Mouse (Mus musculus) kidney, embryonic 16.5 days (tissue): ENCODE results near the gene Ttc8. TPM values are rescaled to one million over a fixed set of nuclear protein-coding genes. Genes with fewer than 3 reads are reported as not detected.

Source experiments
- ATAC-seq: fragments of 200-750 bp; cut with Nextera tagmentation; 2 replicates; pipeline ENCODE4 v1.8.0; 2017; ENCODE audit warnings: moderate TSS enrichment; ENCODE audit not compliant: low FRiP score, low TSS enrichment
- H3K27ac ChIP-seq: fragments of 300-500 bp; sonication (generic); 2 replicates; pipeline ENCODE4 v1.5.1; 2014; ENCODE audit warnings: low read length
- H3K27me3 ChIP-seq: fragments of 300-500 bp; sonication (generic); 2 replicates; pipeline ENCODE4 v1.6.1; 2014; ENCODE audit warnings: low read length, control low read depth, mixed read lengths; ENCODE audit not compliant: insufficient read depth
- H3K36me3 ChIP-seq: fragments of 300-500 bp; sonication (generic); 2 replicates; pipeline ENCODE4 v1.6.1; 2014; ENCODE audit warnings: low read length, control low read depth, mixed read lengths; ENCODE audit not compliant: insufficient read depth
- H3K4me1 ChIP-seq: fragments of 300-500 bp; sonication (generic); 2 replicates; pipeline ENCODE4 v1.6.1; 2014; ENCODE audit warnings: low read length, control low read depth, mixed read lengths; ENCODE audit not compliant: insufficient read depth
- H3K4me2 ChIP-seq: fragments of 300-500 bp; sonication (generic); replicated peaks from 2 replicates; pipeline ENCODE4 v1.6.1; 2014; ENCODE audit warnings: low read depth, low read length
- H3K4me3 ChIP-seq: fragments of 300-500 bp; sonication (generic); 2 replicates; pipeline ENCODE4 v1.5.1; 2014; ENCODE audit warnings: mild to moderate bottlenecking, low read length
- H3K9ac ChIP-seq: fragments of 300-500 bp; sonication (generic); replicated peaks from 2 replicates; pipeline ENCODE4 v1.6.1; 2014; ENCODE audit warnings: low read length
- H3K9me3 ChIP-seq: fragments of 300-500 bp; sonication (generic); 2 replicates; pipeline ENCODE4 v1.6.1; 2016; ENCODE audit warnings: low read length, control low read depth
- WGBS: fragments of 180-500 bp; shearing (Covaris S2); extraction: QIAGEN DNeasy Blood & Tissue Kit; methylation state at CpG from one replicate; pipeline ENCODE4 v1.1.7; 2014; 5-methylcytosine and 5-hydroxymethylcytosine counted together
- polyA plus RNA-seq: library from polyadenylated mRNA; unstranded; fragments of >200 nt; fragmentation: Nextera tagmentation; extraction: Ambion mirVana; gene quantifications from 2 replicates; pipeline ENCODE4 v1.2.1, GENCODE M21; 2015

The Ttc8 gene
- polyA plus RNA-seq, 1 experiment from 2014 or later = 34.2 TPM

DNA sequence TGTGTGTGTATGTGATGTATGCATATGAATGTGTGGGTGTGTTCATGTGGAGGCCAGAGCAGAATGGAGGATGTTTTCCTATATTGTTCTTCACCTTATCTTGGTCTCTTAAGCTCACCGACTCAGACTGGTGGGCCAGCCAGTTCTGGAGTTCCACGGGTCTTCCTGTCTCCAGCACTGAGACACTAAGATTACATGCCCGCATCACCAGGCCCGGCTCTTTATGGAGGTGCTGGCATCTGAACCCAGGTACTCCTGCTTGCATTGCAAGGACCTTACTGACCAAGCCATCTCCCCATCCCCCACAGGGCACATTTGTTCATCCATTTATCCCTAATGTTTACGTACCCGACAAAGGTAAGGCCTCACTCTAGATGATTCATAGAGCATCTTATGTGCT, 89.7 kb downstream of the Ttc8 start:
- Histone ChIP-seq H3K27ac (no peak overlapping the region), H3K36me3 (no peaks in the 10 kb centered on the region), H3K4me3 (no peak overlapping the region), H3K9me3 (0 out of 2 replicates have a peak, but pooled peaks cover 3% of the 10 kb centered on the region), H3K27me3 (no peaks in the 10 kb centered on the region), H3K4me1 (peaks cover 4% of the 10 kb centered on the region; the same call in 1 of the 2 replicates), H3K4me2 (no peak overlapping the region), H3K9ac (no peak overlapping the region)
- 93% methylated on average over 6 of the region's 6 CpGs for WGBS
- ATAC-seq = no peak

DNA sequence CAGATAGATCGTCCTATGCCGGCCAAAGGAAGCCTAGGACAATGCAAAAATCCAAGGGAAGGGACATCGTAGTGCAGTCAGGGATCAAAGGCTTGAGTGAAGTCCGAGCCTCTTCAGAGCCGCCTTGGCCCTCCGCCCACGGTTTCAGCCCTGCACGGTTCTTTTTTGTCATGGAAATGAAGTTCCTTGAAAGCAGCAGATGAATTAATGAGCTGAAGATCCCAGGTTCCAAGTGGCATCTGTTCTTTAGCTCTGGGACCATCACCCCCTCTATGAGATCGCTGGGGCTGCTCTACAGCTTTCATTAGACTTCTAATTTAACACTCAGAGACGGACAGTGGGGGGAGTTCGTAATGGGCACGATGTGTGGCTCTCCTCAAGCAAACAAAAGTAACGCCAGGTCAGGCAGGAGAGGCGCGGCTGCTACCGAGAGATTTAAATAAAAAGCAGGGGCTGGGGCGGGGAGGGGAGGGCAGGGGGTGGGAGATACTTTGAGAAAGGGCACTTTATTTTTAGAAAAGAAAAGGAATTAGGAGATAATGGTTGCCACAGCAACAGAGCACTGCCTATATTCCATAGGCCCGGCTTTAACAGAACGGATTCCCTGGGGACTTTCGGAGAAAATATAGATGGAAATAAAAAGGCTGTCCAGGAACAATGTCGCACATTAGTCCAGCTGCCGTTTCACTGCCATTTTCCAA, 90.9 kb downstream of the Ttc8 start:
- peak; percentile 65; the same call in 1 of the 2 replicates for ATAC-seq
- H3K27me3 ChIP-seq = no peaks in the 10 kb centered on the region
- H3K9ac ChIP-seq = no peak overlapping the region
- 8% methylated on average over 22 of the region's 22 CpGs for WGBS
- H3K4me2 ChIP-seq = peak overlapping the region; percentile 44
- peak overlapping the region; percentile 19 for H3K4me3 ChIP-seq
- H3K36me3 ChIP-seq = no peaks in the 10 kb centered on the region
- no peak overlapping the region for H3K27ac ChIP-seq
- H3K9me3 ChIP-seq = 0 out of 2 replicates have a peak, but pooled peaks cover 3% of the 10 kb centered on the region
- peaks cover 4% of the 10 kb centered on the region; the same call in 1 of the 2 replicates for H3K4me1 ChIP-seq

DNA sequence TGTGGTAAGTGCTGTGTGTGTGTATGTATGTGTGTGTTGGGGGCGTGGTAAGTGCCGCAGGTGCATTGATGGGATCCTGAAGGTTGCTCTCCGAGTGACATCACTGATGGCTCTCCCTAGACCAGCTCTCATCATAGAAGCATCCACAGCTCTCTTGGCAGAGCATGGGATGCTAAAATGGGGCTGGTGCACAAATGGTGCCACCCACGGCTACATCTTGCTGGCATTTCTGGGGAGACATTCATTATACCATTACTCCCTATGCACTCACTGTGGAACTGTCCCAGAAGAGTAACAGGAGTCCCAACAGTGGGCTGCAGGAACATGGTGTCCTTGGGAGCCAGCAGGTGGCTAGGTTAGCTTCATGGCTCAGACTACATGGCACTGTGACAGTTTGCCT, 95.5 kb downstream of the Ttc8 start:
- H3K9me3 ChIP-seq = 0 out of 2 replicates have a peak, but pooled peaks cover 3% of the 10 kb centered on the region
- no peaks in the 10 kb centered on the region for H3K36me3 ChIP-seq
- H3K27ac ChIP-seq = no peak overlapping the region
- 90% methylated on average over 4 of the region's 4 CpGs for WGBS
- no peaks in the 10 kb centered on the region for H3K27me3 ChIP-seq
- no peak overlapping the region for H3K9ac ChIP-seq
- ATAC-seq = peak; percentile 39; the same call in 1 of the 2 replicates
- H3K4me2 ChIP-seq = no peak overlapping the region
- peaks cover 4% of the 10 kb centered on the region; the same call in 1 of the 2 replicates for H3K4me1 ChIP-seq
- H3K4me3 ChIP-seq = no peak overlapping the region

GRCm38 (mm10) chr12:99024430-99024960, 104.1 kb downstream of the Ttc8 start:
- ATAC-seq = no peak
- no peaks in the 10 kb centered on the region for H3K4me1 ChIP-seq

DNA sequence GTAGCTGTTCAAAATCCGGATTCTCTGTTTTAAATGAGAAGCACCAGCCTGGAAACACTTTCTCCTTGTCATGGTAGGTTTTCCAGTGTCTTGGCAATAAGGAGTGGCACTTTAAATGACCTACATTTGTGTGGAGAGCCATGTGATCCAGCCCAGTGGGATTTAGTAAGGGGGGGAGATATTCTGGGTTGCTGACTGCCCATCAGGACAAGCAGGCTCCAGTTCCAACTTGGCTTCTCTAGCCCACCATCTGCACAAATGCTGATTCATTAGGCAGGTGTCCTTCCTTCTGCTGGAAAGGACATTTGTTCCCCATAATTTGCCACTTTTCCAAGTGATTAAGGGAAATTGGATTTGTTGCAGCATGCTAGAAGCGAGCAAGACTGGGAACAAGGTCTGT, 105.9 kb downstream of the Ttc8 start:
- 82% methylated on average over 2 of the region's 2 CpGs for WGBS
- Histone ChIP-seq H3K27me3 (no peaks in the 10 kb centered on the region), H3K4me1 (no peaks in the 10 kb centered on the region), H3K36me3 (no peaks in the 10 kb centered on the region), H3K27ac (no peak overlapping the region), H3K4me3 (no peak overlapping the region), H3K9me3 (no peaks in the 10 kb centered on the region), H3K9ac (no peak overlapping the region), H3K4me2 (no peak overlapping the region)
- ATAC-seq = no peak

More at GRCm38 (mm10) chr12:99024430-99024960, 104.1 kb downstream of the Ttc8 start:
- Histone ChIP-seq H3K27me3 (no peaks in the 10 kb centered on the region), H3K27ac (no peak overlapping the region), H3K9me3 (no peaks in the 10 kb centered on the region), H3K9ac (no peak overlapping the region), H3K4me3 (no peak overlapping the region), H3K4me2 (no peak overlapping the region), H3K36me3 (no peaks in the 10 kb centered on the region)
- 69% methylated on average over 6 of the region's 6 CpGs for WGBS

- Histone ChIP-seq H3K9ac (no peak overlapping the region), H3K9me3 (no peaks in the 10 kb centered on the region), H3K4me2 (no peak overlapping the region), H3K4me1 (no peaks in the 10 kb centered on the region), H3K27me3 (no peaks in the 10 kb centered on the region), H3K27ac (no peak overlapping the region), H3K36me3 (no peaks in the 10 kb centered on the region), H3K4me3 (no peak overlapping the region)
- ATAC-seq = no peak
- 36% methylated on average over 5 of the region's 5 CpGs for whole genome bisulfite sequencing
These were observed 108.3 kb downstream of the Ttc8 start for GRCm38 (mm10) chr12:99028665-99029064.

DNA sequence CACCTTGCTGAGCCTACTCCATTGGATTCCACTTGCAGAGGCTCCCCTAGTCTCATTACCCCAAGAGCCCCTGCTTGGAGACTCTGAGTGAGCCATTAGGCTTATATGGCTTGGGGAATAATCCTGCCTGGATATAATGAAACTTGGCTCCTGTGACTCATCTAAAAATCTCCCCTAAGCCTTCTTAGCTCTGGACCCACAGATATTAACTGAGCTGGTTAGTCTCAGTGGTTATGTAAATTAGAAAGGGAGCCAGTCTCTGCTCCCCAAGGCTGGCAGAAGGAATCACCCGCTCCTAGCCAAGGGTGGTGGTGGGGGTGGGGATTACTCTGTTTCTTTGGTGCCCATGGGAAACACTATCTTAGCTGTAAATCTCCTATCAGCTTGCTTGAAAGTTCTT, 109.6 kb downstream of the Ttc8 start:
- Histone ChIP-seq H3K36me3 (no peaks in the 10 kb centered on the region), H3K27me3 (no peaks in the 10 kb centered on the region), H3K9me3 (no peaks in the 10 kb centered on the region), H3K4me1 (no peaks in the 10 kb centered on the region), H3K27ac (no peak overlapping the region), H3K4me3 (no peak overlapping the region), H3K9ac (no peak overlapping the region), H3K4me2 (no peak overlapping the region)
- WGBS = 33% methylated on average over 1 of the region's 1 CpGs
- no peak for ATAC-seq

Other genes with a start within 250 kb of the Ttc8 start
- 7.0 and 8.2 TPM in 2 replicates for gene Ptpn21, start 183.2 kb upstream of the Ttc8 start, polyA plus RNA-seq
- gene Zc3h14, start 173.6 kb upstream of the Ttc8 start, polyA plus RNA-seq = 116 and 119 TPM in 2 replicates
- 3.4 and 5.0 TPM in 2 replicates for gene Eml5, start 19.1 kb upstream of the Ttc8 start, polyA plus RNA-seq